Mouse (Mus musculus) cerebellum, adult 9-11 months (tissue): ENCODE results near the gene Mttp.
A peak's percentile ranks its signal among the peaks of the same experiment; 100 is the strongest.

Source experiments
- DNase-seq: peaks from one replicate; pipeline ENCODE4 v3.0.0; 2022

Gene Mttp

GRCm38 (mm10) chr3:138133916-138134315 lies 10.9 kb downstream of the Mttp start:
- no peak for DNase-seq

GRCm38 (mm10) chr3:138133463-138133862 lies 11.3 kb downstream of the Mttp start:
- no peak for DNase-seq

GRCm38 (mm10) chr3:138131168-138131567 lies 13.6 kb downstream of the Mttp start:
- no peak for DNase-seq

- DNase-seq, result no peak
Observed at GRCm38 (mm10) chr3:138130692-138131091, 14.1 kb downstream of the Mttp start.

GRCm38 (mm10) chr3:138129110-138129509 lies 15.7 kb downstream of the Mttp start:
- DNase-seq, result no peak

GRCm38 (mm10) chr3:138123842-138124241 lies 20.9 kb downstream of the Mttp start:
- no peak for DNase-seq

- no peak for DNase-seq
Observed at GRCm38 (mm10) chr3:138121461-138121860, 23.3 kb downstream of the Mttp start.

GRCm38 (mm10) chr3:138119444-138120105 lies 25.2 kb downstream of the Mttp start:
- DNase-seq, result no peak

GRCm38 (mm10) chr3:138118831-138119230 lies 25.9 kb downstream of the Mttp start:
- DNase-seq, result no peak

- no peak for DNase-seq
Observed at GRCm38 (mm10) chr3:138118392-138118791, 26.4 kb downstream of the Mttp start.

GRCm38 (mm10) chr3:138116871-138117270 lies 27.9 kb downstream of the Mttp start:
- no peak for DNase-seq

GRCm38 (mm10) chr3:138114106-138114505 lies 30.7 kb downstream of the Mttp start:
- DNase-seq, result no peak

GRCm38 (mm10) chr3:138110910-138111782 lies 33.6 kb downstream of the Mttp start:
- no peak for DNase-seq

- no peak for DNase-seq
Observed at GRCm38 (mm10) chr3:138106887-138107286, 37.9 kb downstream of the Mttp start.

- DNase-seq, result no peak
Observed at GRCm38 (mm10) chr3:138105056-138105455, 39.7 kb downstream of the Mttp start.

- no peak for DNase-seq
Observed at GRCm38 (mm10) chr3:138103690-138104089, 41.1 kb downstream of the Mttp start.

GRCm38 (mm10) chr3:138101936-138102335 lies 42.8 kb downstream of the Mttp start:
- no peak for DNase-seq

GRCm38 (mm10) chr3:138097718-138098117 lies 47.0 kb downstream of the Mttp start:
- no peak for DNase-seq

- DNase-seq, result no peak
Observed at GRCm38 (mm10) chr3:138096263-138097028, 48.3 kb downstream of the Mttp start.

- no peak for DNase-seq
Observed at GRCm38 (mm10) chr3:138095718-138096117, 49.0 kb downstream of the Mttp start.

- no peak for DNase-seq
Observed at GRCm38 (mm10) chr3:138095301-138095700, 49.5 kb downstream of the Mttp start.

GRCm38 (mm10) chr3:138083896-138084295 lies 60.9 kb downstream of the Mttp start:
- DNase-seq, result no peak

GRCm38 (mm10) chr3:138083073-138083637 lies 61.6 kb downstream of the Mttp start:
- peak; percentile 59 for DNase-seq
